Mouse (Mus musculus) embryo, embryonic 11 days (tissue): Measurements from ENCODE around the gene Ndufs7.
"Not testable (repeated sequence)": the region's sequence is repeated elsewhere in the genome, so short reads cannot be mapped to it uniquely, and the experiment has no call there.

ENCODE experiments used
- DNase-seq: peaks from one replicate; pipeline ENCODE4 v3.0.0-alpha.2; 2015

Ndufs7 gene

DNA sequence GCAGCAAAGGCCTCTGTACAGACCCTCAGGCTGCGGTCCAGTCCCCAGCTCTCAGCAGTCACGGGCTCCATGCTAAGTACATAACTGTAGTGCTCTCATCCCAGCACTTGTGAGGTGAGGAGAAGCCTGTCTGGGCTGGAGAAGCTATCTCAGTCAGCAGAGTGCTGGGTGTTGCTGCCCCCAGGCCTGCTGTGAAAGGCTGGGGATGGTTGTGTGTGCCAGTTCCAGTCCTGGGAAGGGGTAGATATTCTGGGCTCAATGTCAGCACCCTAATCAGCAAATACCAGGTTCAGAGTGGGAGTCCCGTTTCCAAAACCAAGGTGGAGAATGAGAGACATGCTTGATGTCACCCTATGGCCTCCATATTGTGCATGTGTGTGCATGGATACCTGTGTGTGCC, 6.3 kb upstream of the Ndufs7 start:
- no peak for DNase-seq

DNA sequence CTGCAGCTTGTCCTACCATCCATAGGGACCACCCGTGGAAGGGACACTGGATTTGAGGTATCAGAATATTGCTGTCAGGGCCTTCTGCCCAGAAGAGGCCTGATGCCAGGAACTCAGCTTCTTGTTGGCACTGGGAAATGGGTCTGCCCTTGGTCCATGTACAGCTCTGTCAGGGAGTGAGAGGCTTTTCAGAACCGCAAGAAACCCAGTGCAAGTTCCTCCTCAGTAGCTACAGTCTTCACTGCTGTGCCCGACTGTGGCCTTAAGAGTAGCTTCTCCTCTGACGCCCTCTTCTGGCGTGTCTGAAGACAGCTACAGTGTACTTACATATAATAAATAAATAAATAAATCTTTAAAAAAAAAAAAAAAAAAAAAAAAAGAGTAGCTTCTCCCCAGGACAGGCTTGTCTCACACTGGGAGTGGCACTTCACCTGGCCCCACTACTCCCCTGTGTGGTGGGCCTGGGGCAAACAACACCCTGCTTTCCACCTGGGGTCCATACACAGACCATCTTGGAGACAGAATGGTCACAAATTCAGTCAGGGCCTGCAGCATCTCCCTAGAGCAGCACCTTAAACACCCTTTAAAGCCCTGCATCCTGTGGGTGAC, 4.0 kb upstream of the Ndufs7 start:
- DNase-seq, result peak; percentile 61

DNA sequence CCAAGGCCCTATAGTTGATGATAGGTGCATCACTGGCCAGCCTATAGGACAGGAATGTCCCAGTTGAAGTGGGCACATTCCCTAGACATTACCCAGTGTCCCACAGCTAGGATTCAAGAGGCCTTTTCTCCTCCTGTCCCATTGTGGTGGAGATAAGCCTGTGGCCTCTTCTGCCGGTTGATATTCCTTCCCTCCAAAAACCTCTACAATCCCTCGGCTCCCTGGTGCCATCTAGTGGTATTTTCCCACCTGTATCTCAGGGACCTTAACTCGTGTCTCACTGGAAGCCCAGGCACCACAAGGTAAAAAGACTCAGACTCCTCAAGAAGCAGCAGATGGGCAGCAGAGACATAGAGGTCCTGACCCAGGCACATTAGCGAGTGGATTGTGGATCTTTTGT, 3.3 kb upstream of the Ndufs7 start:
- peak; percentile 90 for DNase-seq

DNA sequence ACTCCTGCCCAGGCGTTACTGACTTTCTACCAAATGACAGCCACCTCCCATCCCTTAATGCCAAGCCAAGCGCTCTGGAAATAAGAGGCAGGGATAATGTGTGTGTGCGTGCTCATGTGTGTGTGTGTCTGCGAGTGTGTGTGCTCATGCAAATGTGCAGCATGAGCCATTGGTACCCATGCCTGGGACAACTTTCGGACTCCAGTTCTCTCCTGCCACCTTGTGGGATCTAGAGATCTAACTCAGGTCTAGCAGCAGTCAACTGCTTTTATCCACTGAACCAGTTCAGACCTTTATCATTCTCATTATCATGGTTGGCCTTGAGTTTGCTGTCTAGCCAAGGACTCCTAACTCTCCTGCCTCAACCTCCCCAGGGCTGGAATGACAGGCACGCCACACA, 1.1 kb upstream of the Ndufs7 start:
- DNase-seq, result peak; percentile 57

GRCm38 (mm10) chr10:80248437-80248836, 484 bp upstream of the Ndufs7 start:
- DNase-seq, result not testable (repeated sequence)

GRCm38 (mm10) chr10:80250059-80250458, 1.1 kb downstream of the Ndufs7 start:
- no peak for DNase-seq

GRCm38 (mm10) chr10:80250573-80250972, 1.7 kb downstream of the Ndufs7 start:
- no peak for DNase-seq

- no peak for DNase-seq
Measured at GRCm38 (mm10) chr10:80252011-80252410, 3.1 kb downstream of the Ndufs7 start.

DNA sequence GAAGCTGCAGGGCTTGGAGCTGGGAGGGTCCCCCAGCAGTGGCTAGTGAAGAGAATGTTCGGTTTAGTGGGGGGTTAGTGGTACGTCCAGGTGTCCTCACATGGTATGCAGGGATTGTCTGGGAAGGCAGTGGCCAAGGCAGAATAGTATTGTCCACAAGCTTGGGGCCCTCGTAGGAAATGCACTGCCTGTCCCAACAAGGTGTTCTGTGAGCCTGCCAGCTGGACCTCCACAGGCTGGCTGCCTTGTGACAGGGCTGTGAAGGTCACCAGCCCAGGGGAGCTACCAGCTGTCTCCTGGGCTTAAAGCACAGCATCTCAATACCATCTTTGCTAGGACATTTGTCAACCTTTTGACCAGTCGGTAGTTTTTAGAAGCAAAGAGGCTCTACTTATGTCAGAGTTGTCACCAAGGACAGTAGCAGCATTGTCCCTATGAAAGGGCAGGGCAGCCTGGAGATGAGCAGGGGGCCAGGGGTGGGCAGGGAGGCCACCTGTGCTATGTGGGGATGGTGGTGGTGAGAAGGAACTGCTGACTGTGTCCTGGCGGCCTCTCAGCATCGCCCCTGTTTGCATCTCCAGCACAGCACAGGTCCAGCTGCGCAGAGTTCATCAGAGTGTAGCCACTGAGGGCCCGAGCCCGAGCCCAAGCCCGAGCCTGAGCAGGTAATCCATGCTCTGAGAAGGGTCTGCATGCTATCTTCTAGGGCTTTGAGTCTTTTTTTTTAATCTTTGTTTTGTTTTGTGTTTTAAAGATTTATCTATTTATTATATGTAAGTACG, 3.8 kb downstream of the Ndufs7 start:
- DNase-seq, result no peak

GRCm38 (mm10) chr10:80253551-80253950, 4.6 kb downstream of the Ndufs7 start:
- no peak for DNase-seq

DNA sequence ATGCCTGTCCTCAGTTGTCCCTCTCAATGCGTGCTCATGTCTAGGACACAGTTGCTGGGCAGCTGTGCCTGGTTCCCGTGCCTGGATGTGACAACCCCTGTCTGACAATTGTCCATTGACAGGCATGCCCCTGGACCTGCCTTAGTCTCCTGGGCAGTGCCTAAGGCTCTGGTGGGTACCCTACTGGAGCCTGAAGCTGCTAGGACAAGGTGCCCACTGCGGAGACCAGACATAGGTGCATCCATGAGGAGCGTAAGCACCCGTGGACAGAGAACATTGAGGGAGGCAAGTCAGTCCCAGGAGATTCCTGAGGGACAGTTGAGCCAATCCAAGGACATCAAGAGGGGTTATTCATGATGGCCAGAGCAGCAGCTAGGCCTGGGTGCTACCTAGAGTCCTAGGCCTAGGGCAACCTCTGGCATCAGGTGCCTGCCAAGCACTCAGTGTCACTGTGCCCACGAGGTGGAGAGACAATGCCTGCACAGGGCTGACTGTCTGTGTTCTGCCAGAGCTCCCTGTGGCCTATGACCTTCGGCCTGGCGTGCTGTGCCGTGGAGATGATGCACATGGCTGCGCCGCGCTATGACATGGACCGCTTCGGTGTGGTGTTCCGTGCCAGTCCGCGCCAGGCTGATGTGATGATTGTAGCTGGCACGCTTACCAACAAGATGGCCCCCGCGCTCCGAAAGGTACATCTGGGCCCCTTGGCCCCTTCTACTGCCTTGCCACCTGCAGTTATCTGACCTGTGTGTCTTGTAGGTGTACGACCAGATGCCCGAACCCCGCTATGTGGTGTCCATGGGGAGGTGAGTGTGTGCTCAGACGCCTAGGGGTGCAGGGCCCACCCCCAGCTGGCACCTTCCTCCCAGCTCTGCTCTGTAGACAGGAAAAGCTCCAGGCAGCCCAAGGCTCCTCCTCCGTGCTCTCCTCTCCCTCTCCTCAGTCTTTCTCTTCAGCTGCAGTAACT, 5.7 kb downstream of the Ndufs7 start:
- no peak for DNase-seq

DNA sequence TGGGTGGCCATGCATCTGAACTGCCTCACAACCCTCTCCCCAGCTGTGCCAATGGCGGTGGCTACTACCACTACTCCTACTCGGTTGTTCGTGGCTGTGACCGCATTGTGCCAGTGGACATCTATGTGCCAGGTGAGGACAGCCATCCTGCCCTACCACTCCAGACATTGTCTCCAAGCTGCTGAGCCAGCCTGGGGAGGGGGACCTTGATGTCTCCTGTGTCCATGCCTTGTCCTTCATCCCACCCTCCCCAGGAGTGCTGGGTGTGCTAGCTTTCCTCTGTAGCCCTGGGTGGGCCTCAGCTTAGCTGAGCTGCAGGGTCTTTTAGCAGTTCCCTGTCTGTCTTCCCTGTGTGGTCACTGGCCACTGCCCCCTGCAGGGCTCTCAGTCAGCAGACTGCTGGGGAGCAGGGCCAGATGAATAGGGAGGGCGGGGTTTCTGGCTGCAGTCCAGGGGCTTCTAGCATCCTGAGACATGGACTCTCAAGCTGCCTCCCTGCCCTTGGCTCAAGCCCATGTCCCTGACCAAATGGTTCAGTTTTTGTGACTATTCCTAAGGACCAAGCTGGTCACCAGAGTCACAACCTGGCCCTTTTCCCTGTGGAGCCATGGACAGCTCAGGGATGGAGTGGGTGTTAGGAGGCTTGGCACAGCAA, 7.1 kb downstream of the Ndufs7 start:
- DNase-seq, result no peak

DNA sequence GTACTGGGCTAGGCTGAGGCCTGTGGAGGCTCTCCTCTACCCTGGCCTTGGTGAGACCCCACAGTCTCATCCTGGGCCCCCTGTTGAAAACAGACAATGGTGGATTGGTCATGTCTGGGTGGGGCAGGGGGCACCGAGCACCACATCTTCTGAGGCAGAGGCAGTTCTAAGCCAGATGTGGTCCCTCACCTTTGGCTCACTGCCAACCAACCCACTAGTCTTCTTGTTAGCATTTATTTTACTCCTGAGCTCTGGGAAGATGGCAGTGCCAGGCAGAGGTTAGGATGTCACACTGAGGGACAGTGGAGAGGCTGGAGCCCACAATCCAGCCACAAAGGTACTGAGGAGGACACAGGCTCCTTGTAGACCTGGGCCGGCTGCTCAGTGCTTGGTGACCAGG, 9.0 kb downstream of the Ndufs7 start:
- DNase-seq, result no peak

- DNase-seq, result no peak
Measured at GRCm38 (mm10) chr10:80258752-80259462, 10.0 kb downstream of the Ndufs7 start.

- no peak for DNase-seq
Measured at GRCm38 (mm10) chr10:80259463-80259805, 10.5 kb downstream of the Ndufs7 start.

DNA sequence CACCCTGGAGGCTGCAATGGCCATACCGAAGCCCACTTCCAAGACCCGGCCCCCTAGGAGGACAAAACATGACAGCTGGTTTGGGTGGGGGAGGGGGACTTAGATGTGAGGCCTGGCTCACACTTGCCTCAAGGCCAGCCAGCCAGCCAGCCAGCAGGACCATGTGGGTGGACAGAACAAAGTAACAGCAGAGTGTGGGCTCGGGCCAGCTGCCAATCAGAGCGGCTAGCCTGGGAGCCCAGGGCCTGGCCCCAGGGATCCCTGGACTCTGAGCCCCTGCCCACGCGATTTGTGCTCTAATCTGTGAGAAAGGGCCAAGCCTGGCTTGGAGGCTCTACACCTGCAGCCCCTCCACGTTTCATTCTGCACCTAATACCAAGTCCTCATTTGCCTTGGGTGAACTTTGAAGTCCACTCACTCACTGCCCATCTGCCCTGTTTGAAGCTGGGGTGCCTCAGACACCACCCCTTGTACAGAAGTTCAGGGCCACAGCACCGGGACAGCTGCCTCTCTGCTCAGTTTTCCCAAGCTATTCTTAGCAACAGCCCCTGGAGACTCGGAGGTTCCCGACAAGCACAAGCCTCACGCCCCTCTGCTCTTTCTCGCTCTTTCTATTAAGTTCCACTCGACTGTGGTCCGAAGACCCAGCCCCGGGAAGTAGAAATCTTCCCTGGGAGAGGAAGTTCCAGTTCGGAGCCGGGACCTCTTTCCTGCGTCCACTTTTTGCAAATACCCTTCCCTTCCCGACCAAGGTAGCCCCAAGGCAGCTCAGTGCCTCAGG, 11.1 kb downstream of the Ndufs7 start:
- DNase-seq, result peak; percentile 74

GRCm38 (mm10) chr10:80260642-80261584, 12.0 kb downstream of the Ndufs7 start, which contains the start of the genes Gamt and Dazap1:
Gene Gamt (minus strand): TSS chr10:80261012.
Gene Dazap1 (plus strand): TSS chr10:80261486.
- peak; percentile 97 for DNase-seq

GRCm38 (mm10) chr10:80261585-80261968, 12.7 kb downstream of the Ndufs7 start:
- peak; percentile 97 for DNase-seq

- no peak for DNase-seq
Measured at GRCm38 (mm10) chr10:80262169-80262568, 13.2 kb downstream of the Ndufs7 start.

GRCm38 (mm10) chr10:80262776-80263365, 13.9 kb downstream of the Ndufs7 start:
- no peak for DNase-seq
